Mouse (Mus musculus) bone marrow macrophage, adult 2 months (primary cell): ENCODE measurements around the gene Tpbpa.
"Not testable (repeated sequence)": the region's sequence is repeated elsewhere in the genome, so short reads cannot be mapped to it uniquely, and the experiment has no call there.

Experiments used
- CTCF ChIP-seq: IDR thresholded peaks from 2 replicates; pipeline ENCODE4 v1.5.1; 2012; ENCODE audit warnings: low read depth, mild to moderate bottlenecking, low read length, moderate library complexity
- POLR2A ChIP-seq: IDR thresholded peaks from 2 replicates; pipeline ENCODE4 v1.6.1; 2012; ENCODE audit warnings: mild to moderate bottlenecking, low read depth, low read length, borderline replicate concordance

DNA sequence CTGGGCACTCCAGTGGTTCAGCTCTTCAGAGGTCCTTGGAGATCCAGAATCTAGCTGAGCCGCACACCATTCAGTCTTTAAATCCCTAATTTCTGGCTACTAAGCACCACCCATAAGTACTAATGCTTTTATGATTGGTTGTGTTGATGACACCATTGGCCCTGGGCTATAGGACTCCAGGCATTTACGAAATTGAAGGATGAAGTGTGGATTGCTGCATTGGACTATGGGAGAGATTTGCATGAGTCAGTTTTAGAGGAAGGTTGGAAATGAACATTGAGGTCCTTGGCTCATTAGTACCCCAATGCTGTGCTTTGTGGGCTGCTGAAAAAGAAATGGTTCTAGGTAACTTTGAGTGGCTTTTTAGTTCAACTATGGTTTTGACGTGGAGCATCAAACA is at the start of gene Tpbpa:
- not testable (repeated sequence) for TF ChIP-seq POLR2A, CTCF
